Mouse (Mus musculus): ENCODE results near the gene Gyg. TPM values are rescaled to one million over a fixed set of nuclear protein-coding genes. Genes with fewer than 3 reads are reported as not detected.

The Gyg gene
- polyA plus RNA-seq, 1 experiment = 36.0 TPM

GRCm38 (mm10) chr3:20111913-20112312 lies 43.2 kb downstream of the Gyg start:
- H3K4me3 ChIP-seq (replicated peaks; ENCODE audit: insufficient read depth, low read depth, low read length) = no peak overlapping the region
- no peaks in the 10 kb centered on the region for H3K4me1 ChIP-seq (ENCODE audit: control insufficient read depth, insufficient read depth, low read length)
- DNase-seq = no peak
- TF ChIP-seq CTCF (IDR thresholded peaks at IDR 0.05; ENCODE audit: borderline replicate concordance, insufficient read depth, low read depth, low read length) (no peak), POLR2A (IDR thresholded peaks at IDR 0.05; ENCODE audit: borderline replicate concordance, insufficient read depth, low read length) (no peak)
- 93% methylated on average over 2 of the region's 2 CpGs for WGBS
- H3K27me3 ChIP-seq (ENCODE audit: control insufficient read depth, insufficient read depth, low read length) = no peaks in the 10 kb centered on the region
- H3K27ac ChIP-seq (ENCODE audit: insufficient read depth, low read length) = no peak overlapping the region

- whole genome bisulfite sequencing = 59% methylated on average over 5 of the region's 5 CpGs
These were observed 46.2 kb downstream of the Gyg start for GRCm38 (mm10) chr3:20108881-20109280.

GRCm38 (mm10) chr3:20104776-20105175 lies 50.3 kb downstream of the Gyg start:
- no peaks in the 10 kb centered on the region for H3K4me1 ChIP-seq (ENCODE audit: control insufficient read depth, insufficient read depth, low read length)
- H3K4me3 ChIP-seq (replicated peaks; ENCODE audit: insufficient read depth, low read depth, low read length) = no peak overlapping the region
- no peak for DNase-seq
- TF ChIP-seq CTCF (IDR thresholded peaks at IDR 0.05; ENCODE audit: borderline replicate concordance, insufficient read depth, low read depth, low read length) (no peak), POLR2A (IDR thresholded peaks at IDR 0.05; ENCODE audit: borderline replicate concordance, insufficient read depth, low read length) (no peak)
- no peak overlapping the region for H3K27ac ChIP-seq (ENCODE audit: insufficient read depth, low read length)
- H3K27me3 ChIP-seq (ENCODE audit: control insufficient read depth, insufficient read depth, low read length) = no peaks in the 10 kb centered on the region
- WGBS = 92% methylated on average over 2 of the region's 2 CpGs

More at GRCm38 (mm10) chr3:20108881-20109280, 46.2 kb downstream of the Gyg start:
- Histone ChIP-seq H3K4me3 (replicated peaks; ENCODE audit: insufficient read depth, low read depth, low read length) (no peak overlapping the region), H3K4me1 (ENCODE audit: control insufficient read depth, insufficient read depth, low read length) (no peaks in the 10 kb centered on the region), H3K27me3 (ENCODE audit: control insufficient read depth, insufficient read depth, low read length) (no peaks in the 10 kb centered on the region), H3K27ac (ENCODE audit: insufficient read depth, low read length) (no peak overlapping the region)
- no peak for DNase-seq
- TF ChIP-seq CTCF (IDR thresholded peaks at IDR 0.05; ENCODE audit: borderline replicate concordance, insufficient read depth, low read depth, low read length) (no peak), POLR2A (IDR thresholded peaks at IDR 0.05; ENCODE audit: borderline replicate concordance, insufficient read depth, low read length) (no peak)

- H3K4me3 ChIP-seq (replicated peaks; ENCODE audit: insufficient read depth, low read depth, low read length) = no peak overlapping the region
- no peaks in the 10 kb centered on the region for H3K4me1 ChIP-seq (ENCODE audit: control insufficient read depth, insufficient read depth, low read length)
- TF ChIP-seq CTCF (IDR thresholded peaks at IDR 0.05; ENCODE audit: borderline replicate concordance, insufficient read depth, low read depth, low read length) = no peak
- TF ChIP-seq POLR2A (IDR thresholded peaks at IDR 0.05; ENCODE audit: borderline replicate concordance, insufficient read depth, low read length) = no peak
- 90% methylated on average over 8 of the region's 8 CpGs for WGBS
- no peak overlapping the region for H3K27ac ChIP-seq (ENCODE audit: insufficient read depth, low read length)
- H3K27me3 ChIP-seq (ENCODE audit: control insufficient read depth, insufficient read depth, low read length) = no peaks in the 10 kb centered on the region
- DNase-seq = no peak
These were observed 50.8 kb downstream of the Gyg start for GRCm38 (mm10) chr3:20104318-20104717.

GRCm38 (mm10) chr3:20103830-20104229 lies 51.3 kb downstream of the Gyg start:
- Histone ChIP-seq H3K27ac (ENCODE audit: insufficient read depth, low read length) (no peak overlapping the region), H3K4me1 (ENCODE audit: control insufficient read depth, insufficient read depth, low read length) (no peaks in the 10 kb centered on the region), H3K4me3 (replicated peaks; ENCODE audit: insufficient read depth, low read depth, low read length) (no peak overlapping the region), H3K27me3 (ENCODE audit: control insufficient read depth, insufficient read depth, low read length) (no peaks in the 10 kb centered on the region)
- 76% methylated on average over 3 of the region's 3 CpGs for WGBS
- TF ChIP-seq POLR2A (IDR thresholded peaks at IDR 0.05; ENCODE audit: borderline replicate concordance, insufficient read depth, low read length) (no peak), CTCF (IDR thresholded peaks at IDR 0.05; ENCODE audit: borderline replicate concordance, insufficient read depth, low read depth, low read length) (no peak)
- DNase-seq = no peak

- DNase-seq = no peak
- H3K27me3 ChIP-seq (ENCODE audit: control insufficient read depth, insufficient read depth, low read length) = no peaks in the 10 kb centered on the region
- WGBS = 85% methylated on average over 3 of the region's 3 CpGs
- no peak for TF ChIP-seq POLR2A (IDR thresholded peaks at IDR 0.05; ENCODE audit: borderline replicate concordance, insufficient read depth, low read length)
- no peaks in the 10 kb centered on the region for H3K4me1 ChIP-seq (ENCODE audit: control insufficient read depth, insufficient read depth, low read length)
- H3K4me3 ChIP-seq (replicated peaks; ENCODE audit: insufficient read depth, low read depth, low read length) = no peak overlapping the region
- H3K27ac ChIP-seq (ENCODE audit: insufficient read depth, low read length) = no peak overlapping the region
These were observed 73.0 kb downstream of the Gyg start for GRCm38 (mm10) chr3:20082161-20082560.

- no peak overlapping the region for H3K27ac ChIP-seq (ENCODE audit: insufficient read depth, low read length)
- TF ChIP-seq POLR2A (IDR thresholded peaks at IDR 0.05; ENCODE audit: borderline replicate concordance, insufficient read depth, low read length) (no peak), CTCF (IDR thresholded peaks at IDR 0.05; ENCODE audit: borderline replicate concordance, insufficient read depth, low read depth, low read length) (0 out of 2 replicates have a peak, but pooled peaks have one; percentile 6)
- no peak overlapping the region for H3K4me3 ChIP-seq (replicated peaks; ENCODE audit: insufficient read depth, low read depth, low read length)
- H3K4me1 ChIP-seq (ENCODE audit: control insufficient read depth, insufficient read depth, low read length) = no peaks in the 10 kb centered on the region
- DNase-seq = no peak
- no peaks in the 10 kb centered on the region for H3K27me3 ChIP-seq (ENCODE audit: control insufficient read depth, insufficient read depth, low read length)
- WGBS = 81% methylated on average over 11 of the region's 11 CpGs
These were observed 78.7 kb downstream of the Gyg start for GRCm38 (mm10) chr3:20076145-20077053.

Other genes starting within 250 kb of the Gyg start
- gene Cp, start 198.3 kb downstream of the Gyg start, polyA plus RNA-seq (2012; rRNA removed) = 9.6 and 10.2 TPM in 2 replicates
- 17.4 and 18.4 TPM in 2 replicates for gene Hps3, start 120.0 kb downstream of the Gyg start, polyA plus RNA-seq (2012; rRNA removed)
- gene Hltf, start 97.5 kb downstream of the Gyg start, polyA plus RNA-seq (2012; rRNA removed) = 16.1 and 16.3 TPM in 2 replicates
- gene Cpa3, start 86.9 kb upstream of the Gyg start, polyA plus RNA-seq (2012; rRNA removed) = 0.06 TPM in 1 of 2 replicates, not detected in the other
- 0.03 TPM in 1 of 2 replicates, not detected in the other for gene Cpb1, start 120.4 kb upstream of the Gyg start, polyA plus RNA-seq (2012; rRNA removed)
- 0.08 and 0.10 TPM in 2 replicates for gene Agtr1b, start 211.9 kb upstream of the Gyg start, polyA plus RNA-seq (2012; rRNA removed)

Data from cerebellum, adult 2 months (tissue).